Mouse (Mus musculus) spleen, postnatal 36 days (tissue): Measurements from ENCODE around the gene Sparc.
A peak's percentile ranks its signal among the peaks of the same experiment; 100 is the strongest.
"Not testable (repeated sequence)": the region's sequence is repeated elsewhere in the genome, so short reads cannot be mapped to it uniquely, and the experiment has no call there.

Experiments
- DNase-seq, 2 experiments: peaks; one replicate each; pipeline ENCODE4 v3.0.0; 2022; ENCODE audit warnings: low spot score in 2 of 2, mixed read lengths in 1 of 2

The Sparc gene

DNA sequence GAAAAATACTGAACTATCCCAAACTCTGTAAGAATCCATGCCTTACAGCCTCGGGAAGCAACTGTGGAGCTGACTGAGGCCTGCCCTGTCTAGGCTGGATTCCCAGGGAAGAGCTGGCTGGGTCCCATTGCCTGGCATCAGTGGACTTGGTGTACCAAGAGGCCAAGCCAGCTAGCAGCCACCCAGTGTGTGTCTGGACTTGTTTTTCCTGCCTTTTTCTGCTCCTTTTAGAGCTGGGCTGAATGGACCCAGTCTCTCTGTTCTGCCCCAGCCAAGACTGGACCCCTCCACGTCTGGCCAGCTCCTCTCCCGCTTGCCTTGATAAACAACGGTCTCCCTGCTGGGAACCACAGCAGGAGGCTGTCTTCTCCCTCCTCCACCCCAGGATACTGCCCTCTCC lies 15.0 kb upstream of the Sparc start:
- DNase-seq, result no peak

DNA sequence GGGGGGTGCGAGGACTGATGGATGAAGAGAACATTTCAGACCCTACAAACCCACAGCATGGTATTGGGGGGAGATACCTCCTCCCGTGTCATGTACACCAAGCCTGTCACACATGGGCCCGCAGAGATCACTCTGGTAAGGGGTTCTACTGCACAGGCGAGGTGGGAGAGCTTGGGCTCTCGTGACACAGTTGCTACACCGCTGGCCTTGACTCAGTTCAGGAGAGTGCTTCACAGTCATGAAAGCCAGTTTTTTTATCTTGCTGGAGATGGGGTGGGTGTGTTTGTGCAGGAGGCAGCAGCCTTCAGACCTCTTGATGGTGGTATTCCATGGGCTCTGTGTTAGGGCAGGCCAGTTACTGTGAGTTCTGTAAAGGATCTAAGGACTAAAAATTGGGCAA lies 13.1 kb upstream of the Sparc start:
- no peak for DNase-seq

DNA sequence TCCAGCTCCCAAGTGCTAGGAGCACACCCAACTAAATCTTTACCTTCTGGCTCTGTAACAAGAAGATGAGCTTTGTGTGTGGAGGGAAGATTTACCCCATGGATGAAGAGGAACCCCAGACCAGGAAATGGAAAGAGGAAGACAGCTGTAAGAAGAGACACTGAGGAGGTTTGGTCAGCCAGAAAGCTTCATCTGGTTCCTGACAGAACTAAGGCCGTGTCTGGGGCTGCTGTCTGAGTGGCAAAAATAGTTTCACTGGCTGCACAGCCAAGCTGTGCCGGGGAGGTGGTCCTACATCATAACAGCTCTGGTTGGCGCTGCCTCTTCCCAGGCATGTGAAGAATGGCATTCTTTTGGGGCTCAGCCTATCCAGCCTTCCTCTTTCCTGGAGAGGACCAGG lies 10.0 kb upstream of the Sparc start:
- DNase-seq, result no peak

DNA sequence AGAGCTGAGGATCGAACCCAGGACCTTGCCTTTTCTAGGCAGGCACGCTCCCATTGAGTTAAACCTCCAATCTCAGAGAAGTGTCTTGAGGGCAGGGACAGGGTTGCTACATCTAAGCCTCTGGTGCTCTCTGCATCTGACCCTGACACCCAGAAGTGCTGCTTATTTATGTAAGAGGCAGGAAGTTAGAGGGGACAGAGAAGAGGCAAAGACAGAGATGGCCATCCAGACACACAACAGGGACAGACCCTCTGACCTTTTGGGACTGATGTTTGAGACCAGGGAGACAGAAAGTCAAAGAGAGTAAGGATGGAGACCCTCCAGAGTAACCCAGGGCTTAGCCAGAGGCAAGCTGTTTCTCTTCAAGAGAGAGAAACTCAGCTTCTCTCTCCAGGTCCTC lies 7.0 kb upstream of the Sparc start:
- DNase-seq, result no peak

DNA sequence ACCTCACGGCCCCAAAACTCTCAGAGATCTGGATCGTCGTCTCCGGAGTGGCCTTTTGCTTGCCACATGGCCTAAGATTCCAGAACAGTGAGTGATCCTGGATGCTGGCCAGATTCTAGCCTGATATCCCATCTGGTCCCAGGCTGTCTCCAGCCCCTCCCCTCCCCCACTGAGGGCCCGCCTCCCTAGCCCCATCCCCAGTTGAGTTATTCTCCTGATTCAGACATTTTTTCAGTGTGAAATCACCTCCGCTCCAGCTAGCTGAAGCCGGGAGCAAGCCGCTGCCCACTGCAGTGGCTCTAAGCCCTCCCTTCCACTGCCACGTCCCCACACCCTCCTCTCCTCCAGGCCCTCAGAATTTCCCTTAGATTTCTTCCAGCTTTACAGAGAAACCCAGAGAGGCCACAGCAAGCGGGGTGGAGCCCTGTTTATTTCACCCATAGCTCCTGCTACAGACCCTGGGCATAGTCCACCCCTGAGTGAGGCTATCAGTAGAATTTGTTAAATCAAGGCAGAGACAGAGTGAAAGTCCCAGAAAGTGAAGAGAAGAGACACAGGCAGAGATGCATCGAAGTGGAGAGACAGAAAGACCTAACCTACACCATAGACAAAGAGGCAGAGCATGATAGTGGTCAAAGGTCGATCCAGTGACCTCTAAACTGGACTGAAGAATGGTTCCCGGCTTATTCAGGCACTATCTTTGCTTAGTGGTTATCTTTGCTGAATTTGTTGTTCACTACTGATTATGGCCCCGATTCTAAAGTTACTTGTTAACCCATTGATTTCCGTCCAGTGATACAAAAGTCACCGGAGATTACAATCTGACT lies 5.4 kb upstream of the Sparc start:
- DNase-seq, result peak in 1 of 2 experiments; percentile 15

DNA sequence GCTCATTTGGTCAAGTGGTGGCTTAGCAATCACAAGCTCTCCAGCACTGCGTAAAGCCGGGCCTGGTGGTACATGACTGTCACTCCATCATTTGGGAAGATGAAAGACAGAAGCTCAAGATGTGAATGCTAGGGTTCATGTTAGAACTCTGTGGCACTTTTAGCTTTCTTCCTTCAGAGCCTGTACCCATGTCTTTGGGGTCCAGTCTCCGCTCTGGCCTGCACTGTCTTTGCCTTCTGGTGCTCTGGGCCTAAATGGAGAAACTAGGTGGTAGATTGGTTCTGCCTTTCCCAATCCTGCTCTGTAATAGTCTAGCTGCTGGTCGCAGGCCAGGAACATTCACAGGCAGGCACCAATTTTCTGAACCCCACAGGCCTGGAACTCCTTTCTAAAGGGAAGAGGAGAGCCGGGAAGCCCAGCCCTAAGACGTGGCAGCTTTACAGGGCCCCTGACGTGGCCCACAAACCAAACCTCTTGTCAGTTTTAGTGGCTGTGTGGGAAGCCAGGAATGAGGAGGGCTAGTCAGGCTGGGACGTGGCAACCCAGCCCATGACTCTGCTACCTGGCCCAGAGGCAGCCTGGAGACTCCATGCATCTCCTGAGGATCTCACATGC lies 1.9 kb upstream of the Sparc start:
- DNase-seq, result no peak

DNA sequence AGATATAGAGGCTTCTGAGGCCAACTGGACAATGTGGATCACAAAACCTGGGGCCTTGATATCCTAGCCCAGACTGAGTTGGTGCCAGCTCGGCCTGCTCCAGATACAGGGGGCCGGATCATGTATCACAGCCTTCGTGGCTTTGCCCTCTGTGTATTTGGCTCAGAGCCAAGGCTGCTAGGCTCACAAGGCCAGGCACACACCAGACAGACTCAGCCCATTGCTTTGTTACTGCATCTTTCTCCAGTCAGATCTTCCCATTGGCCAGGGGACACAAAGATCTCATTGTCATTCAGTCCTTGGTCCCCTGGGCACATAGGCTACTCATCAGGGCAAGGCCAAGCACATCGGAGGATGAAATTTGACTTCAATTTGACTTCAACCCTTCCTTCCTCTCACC lies 773 bp upstream of the Sparc start:
- DNase-seq, result no peak

DNA sequence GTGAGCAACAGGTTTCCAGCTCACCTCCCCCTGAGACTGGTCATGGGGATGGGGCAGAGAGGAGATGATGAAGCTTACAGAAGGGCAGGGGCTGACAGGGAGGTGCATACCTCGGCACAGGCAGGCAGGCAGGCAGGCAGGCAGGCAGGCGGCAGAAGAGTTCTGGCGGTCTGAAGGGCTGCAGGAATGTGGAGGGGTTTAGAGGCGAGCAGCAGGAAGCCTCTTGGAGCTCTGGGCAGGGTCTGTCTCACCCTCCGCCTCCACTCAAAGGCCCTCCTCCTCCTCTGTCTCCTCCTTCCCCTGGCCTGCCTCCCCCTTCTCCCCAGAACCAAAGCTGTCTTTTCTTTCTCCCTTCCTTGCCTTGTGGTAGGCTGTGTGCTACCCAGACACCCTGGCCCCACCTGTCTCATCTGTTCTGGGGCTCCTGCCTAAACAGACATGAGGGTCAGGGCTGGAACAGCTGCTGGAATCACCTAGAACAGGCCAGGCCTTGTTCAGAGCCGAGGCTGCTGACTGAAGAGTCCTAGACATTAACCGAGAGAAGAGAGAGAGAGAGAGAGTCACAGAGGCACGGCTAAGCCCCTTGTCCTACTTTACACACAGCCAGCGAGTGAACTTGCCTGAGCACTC lies 3.2 kb downstream of the Sparc start:
- DNase-seq, result no peak

DNA sequence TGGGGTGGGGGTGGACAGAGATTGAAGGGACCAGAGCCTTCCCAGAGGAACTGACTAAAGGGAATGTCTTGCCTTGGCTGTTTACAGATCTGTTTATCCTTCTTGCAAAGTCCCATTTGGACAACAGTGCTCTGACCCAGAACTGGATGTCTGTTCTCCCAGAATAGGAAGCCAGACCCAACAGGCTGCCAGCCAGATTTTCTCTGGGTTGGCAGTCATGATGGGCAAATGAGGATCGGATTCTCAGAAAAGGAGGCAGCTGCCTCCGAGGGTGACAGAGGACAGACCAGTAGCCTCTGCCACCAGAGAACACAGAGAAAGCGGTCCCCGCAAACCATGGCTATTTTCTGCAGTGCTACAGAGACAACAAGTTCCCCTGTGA lies 3.7 kb downstream of the Sparc start:
- no peak for DNase-seq

DNA sequence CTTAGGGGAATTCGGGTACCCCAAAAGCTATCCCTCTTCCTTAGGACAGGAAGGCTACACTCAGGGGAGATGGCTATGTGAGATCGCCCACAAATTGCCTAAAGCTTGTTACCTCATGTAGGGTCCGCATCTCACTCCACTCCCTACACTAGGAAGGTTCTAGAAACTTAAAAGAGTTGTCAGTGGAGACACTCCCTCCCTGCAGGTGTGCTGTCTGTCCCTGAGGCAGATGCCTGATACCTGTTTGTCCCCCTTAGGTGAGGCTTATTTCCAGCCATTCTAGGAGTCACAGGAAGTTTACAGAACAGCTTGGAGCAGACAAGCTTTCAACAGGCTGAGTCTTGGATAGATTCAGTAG lies 4.3 kb downstream of the Sparc start:
- DNase-seq, result no peak

DNA sequence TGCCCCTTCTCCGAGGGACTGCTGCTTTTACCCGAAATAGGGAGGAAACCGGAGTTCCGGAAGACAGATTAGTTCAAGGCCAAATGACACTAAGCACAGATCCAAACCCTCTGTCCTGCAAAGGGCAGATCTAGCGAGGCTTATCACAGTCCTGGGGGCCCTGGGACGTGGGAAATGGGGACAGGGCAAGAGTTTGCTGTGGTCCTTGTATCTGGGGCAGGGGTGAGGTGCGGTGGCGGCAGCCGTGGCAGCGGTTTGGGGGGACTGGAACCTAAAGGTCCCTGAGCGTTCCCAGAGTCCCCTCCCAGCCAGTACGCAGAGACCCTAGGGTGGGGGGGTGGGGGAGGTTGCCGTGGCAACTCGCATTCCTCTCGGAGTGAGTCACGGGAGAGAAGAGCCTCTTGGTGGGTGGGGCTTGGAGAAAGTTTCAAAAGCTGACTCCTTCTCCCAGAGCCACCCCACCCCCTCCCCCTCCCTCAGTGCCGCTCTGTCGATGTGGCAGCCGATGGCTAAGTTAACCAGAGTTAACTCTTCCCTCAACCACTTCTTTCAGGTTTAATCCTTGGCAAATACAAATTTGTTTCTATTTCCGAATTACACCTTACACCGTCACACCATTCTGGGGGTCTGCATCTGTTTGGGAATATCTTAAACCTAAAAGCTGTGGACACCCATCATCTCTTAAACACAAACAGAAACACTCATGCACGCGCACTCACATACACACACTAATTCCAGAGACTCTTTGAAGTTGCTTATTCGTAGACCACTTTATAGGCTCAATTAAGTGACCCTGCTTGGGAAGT lies 4.9 kb downstream of the Sparc start:
- no peak for DNase-seq

DNA sequence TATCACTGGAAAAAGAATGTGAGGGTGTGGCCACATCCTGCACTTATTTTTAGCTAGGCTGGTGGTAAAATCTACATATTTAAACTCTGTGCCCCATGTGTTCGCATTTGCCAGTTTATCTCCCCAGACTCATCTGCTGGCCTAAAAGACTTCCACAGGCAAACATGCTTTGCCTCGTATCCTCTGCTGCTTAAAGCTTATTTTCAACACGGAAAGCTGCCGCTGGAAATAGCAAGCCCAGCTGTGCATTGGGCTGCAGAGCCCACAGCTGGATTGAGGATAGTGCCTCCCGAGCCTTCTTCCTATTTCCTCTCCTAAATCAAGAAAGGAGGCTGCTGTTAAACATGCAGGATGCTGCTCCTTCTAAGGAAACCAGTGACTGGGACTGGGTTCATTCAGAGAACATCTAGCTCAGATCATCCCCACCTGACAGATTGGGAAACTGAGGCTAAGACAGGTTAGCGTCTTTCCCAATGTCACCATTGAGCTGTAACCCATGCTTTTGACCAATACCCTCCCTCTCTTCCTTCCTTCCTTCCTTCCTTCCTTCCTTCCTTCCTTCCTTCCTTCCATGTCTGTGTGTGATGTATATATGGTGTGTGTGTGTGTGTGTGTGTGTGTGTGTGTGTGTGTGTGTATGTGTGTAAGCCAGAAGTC lies 6.2 kb downstream of the Sparc start:
- no peak for DNase-seq

DNA sequence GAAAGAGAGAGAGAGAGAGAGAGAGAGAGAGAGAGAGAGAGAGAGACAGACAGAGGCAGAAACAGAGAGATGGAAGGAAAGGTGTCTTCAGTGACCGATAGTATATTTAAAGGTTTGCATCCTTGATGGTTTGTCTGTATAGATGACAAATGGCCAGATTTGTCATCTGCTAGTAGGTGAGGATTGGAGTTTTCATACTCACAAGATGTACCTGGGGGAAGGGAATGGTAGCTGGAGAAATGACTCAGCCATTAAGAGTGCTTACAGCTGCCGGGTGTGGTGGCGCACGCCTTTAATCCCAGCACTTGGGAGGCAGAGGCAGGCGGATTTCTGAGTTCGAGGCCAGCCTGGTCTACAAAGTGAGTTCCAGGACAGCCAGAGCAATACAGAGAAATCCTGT lies 7.3 kb downstream of the Sparc start:
- not testable (repeated sequence) for DNase-seq

DNA sequence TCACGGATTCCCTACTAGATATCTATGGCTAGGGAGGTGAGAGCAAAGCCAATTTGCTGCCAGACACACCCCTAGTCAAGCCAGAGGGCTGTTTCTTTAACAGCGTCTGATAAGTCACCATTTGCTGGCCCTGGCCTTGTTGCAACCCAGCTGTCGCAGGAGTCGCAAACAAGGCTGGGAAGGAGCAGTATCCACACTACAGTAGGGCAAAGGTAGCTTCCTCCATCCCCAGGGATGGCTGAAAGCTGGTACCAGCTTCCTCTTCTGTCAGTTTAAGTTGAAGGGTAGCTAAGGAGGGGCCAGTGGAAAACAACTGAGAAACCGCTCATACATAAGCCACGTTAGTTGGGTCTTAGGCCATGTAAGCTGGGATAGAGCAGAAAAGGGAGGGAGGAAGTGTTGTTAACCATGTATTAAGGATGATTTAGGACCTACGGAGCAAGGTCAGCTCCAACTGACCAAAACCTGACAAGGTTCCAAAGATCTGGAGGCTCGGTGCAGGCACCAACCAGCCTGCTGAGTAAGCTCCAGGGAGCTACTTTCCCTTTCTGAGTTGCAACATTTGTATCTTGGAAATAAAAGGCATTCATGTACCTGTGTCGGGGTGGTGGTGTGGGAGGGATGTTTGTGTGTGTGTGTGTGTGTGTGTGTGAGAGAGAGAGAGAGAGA lies 7.8 kb downstream of the Sparc start:
- no peak for DNase-seq

DNA sequence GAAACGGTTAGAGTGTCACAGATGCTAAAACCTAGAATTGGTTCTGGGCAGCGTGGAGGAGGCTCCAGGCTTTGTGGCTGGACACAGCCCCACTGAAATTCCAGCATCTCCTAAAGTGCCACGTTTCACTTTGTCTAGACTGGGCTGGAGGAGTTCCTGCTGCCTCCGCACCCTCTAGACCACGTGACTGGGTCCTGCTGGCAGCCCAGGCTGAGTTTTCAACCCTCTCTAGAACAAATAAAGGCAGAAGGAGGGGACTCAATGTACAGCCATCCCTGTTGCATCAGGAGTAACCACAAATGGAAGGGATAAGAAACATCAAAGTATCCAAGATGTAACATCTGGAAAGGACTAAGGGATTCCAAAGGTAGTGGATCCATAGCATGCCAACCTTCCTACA lies 8.7 kb downstream of the Sparc start:
- DNase-seq, result no peak

DNA sequence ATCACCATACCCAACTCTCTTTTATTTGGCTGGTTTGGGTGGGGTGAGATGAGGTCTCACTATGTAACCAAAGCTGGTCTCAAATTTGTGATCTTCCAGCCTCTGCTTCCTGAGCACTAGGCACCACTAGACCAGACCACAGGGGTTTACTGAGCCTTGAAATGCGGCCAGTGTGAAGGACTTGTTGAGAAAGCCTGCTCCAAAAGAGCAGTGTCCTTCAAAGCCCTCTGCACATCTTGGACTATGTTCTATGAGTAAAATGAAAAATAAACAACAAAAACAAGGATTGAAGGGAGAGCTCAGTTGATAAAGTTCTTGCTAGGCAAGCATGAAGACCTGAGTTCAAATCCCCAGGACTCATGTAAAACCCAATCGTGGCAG lies 9.6 kb downstream of the Sparc start:
- no peak for DNase-seq

DNA sequence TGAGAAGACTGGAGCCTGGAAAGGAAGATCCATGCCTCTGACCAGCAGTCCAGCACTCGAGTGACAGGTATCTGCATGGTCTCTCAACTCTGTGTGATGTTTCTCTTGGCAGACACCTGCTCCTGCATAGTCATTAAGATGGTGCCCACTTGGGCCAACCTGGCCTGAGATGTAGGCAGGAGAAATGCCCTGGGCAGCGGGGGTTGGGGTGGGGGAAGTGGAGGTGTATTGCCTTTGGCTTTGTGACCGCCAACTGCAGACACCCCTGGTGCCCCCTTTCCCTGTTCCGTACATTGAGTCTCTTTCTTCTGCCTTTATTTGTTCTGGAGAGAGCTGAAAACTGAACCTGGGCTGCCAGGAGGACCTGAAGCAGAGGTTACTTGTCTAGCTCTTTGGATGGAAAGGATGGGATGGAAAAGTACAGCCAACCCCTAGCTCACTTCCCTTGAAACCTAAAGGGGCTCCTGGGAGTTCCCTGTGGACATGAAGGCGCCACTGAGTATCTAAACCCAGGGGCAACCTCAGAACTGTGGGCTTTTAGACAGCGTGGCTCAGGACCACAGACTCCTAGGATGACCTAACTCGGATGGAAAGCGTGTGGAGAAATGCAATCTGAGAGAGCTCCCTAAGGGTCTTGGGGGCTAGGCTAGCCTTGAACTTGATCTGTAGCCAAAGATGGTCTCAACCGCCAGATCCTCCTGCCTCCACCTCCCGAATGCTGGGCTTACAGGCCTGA lies 10.1 kb downstream of the Sparc start:
- DNase-seq, result no peak

DNA sequence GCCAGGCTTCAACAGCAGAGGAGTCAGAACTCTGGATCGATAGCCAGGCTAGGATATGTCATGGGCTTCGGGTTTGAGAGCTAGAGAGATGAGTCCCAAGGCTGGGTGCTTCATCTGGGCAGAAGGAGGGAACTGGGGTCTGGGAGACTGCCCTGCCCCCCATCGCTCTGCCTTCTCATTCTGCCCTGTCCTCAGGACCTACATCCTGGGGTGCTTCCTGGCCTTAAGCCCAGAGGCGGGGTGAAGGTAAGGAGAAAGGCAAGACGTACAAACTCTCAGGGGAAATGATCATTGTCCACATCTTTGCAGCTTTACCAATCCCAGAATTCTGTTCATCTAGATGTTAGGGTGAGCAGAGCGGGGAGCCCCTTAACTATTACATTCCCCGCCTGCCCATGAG lies 10.9 kb downstream of the Sparc start:
- no peak for DNase-seq

DNA sequence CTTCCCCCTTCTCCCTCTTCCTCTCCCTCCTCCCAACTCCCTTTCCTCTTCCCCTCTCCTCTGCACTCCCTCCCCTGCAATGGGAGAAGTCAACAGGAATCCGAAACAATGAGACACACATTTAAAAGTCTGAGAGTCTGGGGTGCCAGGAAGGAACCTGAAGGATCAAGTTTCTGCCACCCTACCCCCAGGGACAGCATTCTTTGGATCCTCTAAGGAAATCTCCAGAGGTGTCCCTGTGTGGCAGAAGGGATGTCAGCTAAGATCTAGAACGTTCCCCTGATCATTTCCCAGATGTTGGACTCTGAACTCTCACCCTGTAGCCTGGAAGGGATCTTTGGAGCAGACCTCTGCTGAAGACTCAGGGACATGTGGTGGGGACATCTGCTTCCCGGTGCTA lies 12.5 kb downstream of the Sparc start:
- no peak for DNase-seq

DNA sequence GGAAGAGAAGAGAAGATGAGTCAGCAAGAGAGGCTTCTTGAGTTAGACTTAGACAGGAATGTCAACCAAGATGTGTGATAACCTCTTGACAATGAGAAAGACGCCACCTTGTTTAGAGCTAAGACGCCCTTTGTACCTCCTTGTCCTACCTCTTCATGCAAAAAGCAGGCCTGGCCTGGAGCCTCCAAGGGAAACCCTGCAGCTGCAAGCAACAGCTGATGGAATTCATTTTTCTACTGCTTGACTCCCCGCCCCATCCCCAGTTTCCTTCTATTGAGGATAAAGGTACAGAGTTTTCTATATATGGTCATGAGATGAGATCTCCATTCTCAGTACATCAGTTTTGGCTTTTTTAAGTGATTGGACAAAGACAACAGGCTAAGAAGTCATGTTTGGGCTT lies 13.0 kb downstream of the Sparc start:
- no peak for DNase-seq

DNA sequence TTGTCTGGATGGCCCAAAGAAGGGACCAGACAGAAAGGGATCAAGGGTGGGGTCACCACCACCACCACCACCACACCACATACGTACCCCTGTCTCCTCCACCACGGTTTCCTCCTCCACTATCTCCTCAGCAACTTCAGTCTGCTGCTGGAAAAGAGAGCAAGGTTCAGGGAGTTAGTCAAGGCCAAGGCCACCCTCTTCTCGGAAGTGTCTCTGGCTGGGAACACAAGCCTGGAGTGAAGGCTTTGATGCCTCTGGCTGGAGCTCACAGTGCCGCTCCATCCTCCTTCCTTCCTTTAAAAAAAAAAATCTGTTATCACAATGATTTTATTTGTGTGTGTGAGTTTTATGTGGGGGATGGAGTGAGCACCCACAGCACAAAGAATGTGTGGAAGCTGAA lies 15.8 kb downstream of the Sparc start:
- no peak for DNase-seq
